In the genomic region with DNA sequence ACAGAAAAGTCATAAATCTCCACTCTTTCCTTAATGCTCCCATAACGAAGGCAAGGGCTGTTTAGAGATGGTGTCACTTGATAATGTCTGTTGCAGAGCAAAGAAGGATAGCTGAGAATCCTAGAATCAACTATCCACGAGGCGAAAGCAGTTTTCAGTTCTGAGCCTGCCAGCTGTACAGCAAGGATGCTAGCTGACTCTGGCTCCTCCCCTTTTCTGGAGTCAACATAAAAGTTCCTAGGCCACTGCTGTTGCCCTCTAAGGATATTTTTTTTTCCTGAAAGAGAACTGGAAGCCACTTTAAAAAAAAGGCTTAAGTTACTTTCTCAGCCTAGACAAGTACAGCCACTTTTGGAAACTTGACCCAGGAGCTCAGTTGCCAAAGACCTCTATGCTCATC, we compare ENCODE assay signal across 9 mouse cellular contexts.
A peak's percentile ranks its signal among the peaks of the same experiment; 100 is the strongest.
DNase-seq lines count a peak whose midpoint lies in the region; ATAC-seq and TF ChIP-seq lines count a peak whose summit lies in the region.
"Had no signal": no experiment of that assay in that cellular context is flagged by ENCODE, and none has a peak within 500 bp of the region (broad histone marks: within the 10 kb centered on the region; RNA-seq: fewer than 3 reads in every experiment).

No protein-coding gene starts in this region.

- H3K36me3 ChIP-seq in heart, embryonic 16.5 days (ENCODE audit: control insufficient read depth, insufficient read depth), result no peaks in the 10 kb centered on the region
- H3K36me3 ChIP-seq in heart, embryonic 12.5 days, result no peaks in the 10 kb centered on the region
- H3K36me3 ChIP-seq in lung, embryonic 14.5 days (ENCODE audit: insufficient read depth), result no peaks in the 10 kb centered on the region
- H3K36me3 ChIP-seq in embryonic facial prominence, embryonic 15.5 days, result no peaks in the 10 kb centered on the region

- H3K9me3 ChIP-seq in heart, embryonic 16.5 days (replicated peaks; ENCODE audit: control insufficient read depth, low read length), result no peaks in the 10 kb centered on the region
- no peaks in the 10 kb centered on the region for H3K9me3 ChIP-seq in heart, embryonic 12.5 days (replicated peaks)
- H3K9me3 ChIP-seq in lung, embryonic 14.5 days (ENCODE audit: low read depth, low read length), result no peaks in the 10 kb centered on the region
- H3K9me3 ChIP-seq in embryonic facial prominence, embryonic 15.5 days (replicated peaks), result no peaks in the 10 kb centered on the region

- H3K9ac ChIP-seq in heart, embryonic 16.5 days (ENCODE audit: low read length), result no peak overlapping the region
- no peak overlapping the region for H3K9ac ChIP-seq in heart, embryonic 12.5 days
- no peak overlapping the region for H3K9ac ChIP-seq in lung, embryonic 14.5 days
- H3K9ac ChIP-seq in embryonic facial prominence, embryonic 15.5 days, result no peak overlapping the region

- no peak overlapping the region for H3K27ac ChIP-seq in heart, embryonic 16.5 days (ENCODE audit: low read length)
- no peak overlapping the region for H3K27ac ChIP-seq in heart, embryonic 12.5 days (ENCODE audit: poor library complexity, severe bottlenecking)
- H3K27ac ChIP-seq in lung, embryonic 14.5 days (ENCODE audit: low read depth), result no peak overlapping the region
- H3K27ac ChIP-seq in embryonic facial prominence, embryonic 15.5 days (replicated peaks), result no peak overlapping the region

- peak overlapping the region; percentile 16; the same call in 1 of the 2 replicates for H3K4me2 ChIP-seq in heart, embryonic 16.5 days (ENCODE audit: low read depth, low read length)
- H3K4me2 ChIP-seq in heart, embryonic 12.5 days, result no peak overlapping the region
- peak overlapping the region; percentile 25; the same call in 1 of the 2 replicates for H3K4me2 ChIP-seq in lung, embryonic 14.5 days
- 0 out of 2 replicates have a peak overlapping the region, but pooled peaks have one; percentile 15 for H3K4me2 ChIP-seq in embryonic facial prominence, embryonic 15.5 days (replicated peaks)
- H3K4me2 ChIP-seq: liver, embryonic 11.5 days had no signal

- no peak for ATAC-seq in heart, embryonic 16.5 days (replicated peaks; ENCODE audit: extremely low read depth, insufficient read depth, low FRiP score)
- ATAC-seq in heart, embryonic 12.5 days (ENCODE audit: insufficient number of reproducible peaks, low FRiP score), result no peak
- no peak for ATAC-seq in lung, embryonic 14.5 days (ENCODE audit: insufficient read depth)
- no peak for ATAC-seq in embryonic facial prominence, embryonic 15.5 days (ENCODE audit: insufficient number of reproducible peaks, low FRiP score, low TSS enrichment, low read depth)

- DNase-seq in lung, embryonic 14.5 days, result peak; percentile 71
- no peak for DNase-seq in lung, postnatal 4 days
- DNase-seq in ZHBTc4 (ENCODE audit: low read depth, low spot score), result peak; percentile 13
- DNase-seq in neural tube, embryonic 10.5 days (ENCODE audit: extremely low spot score, low spot score), result no peak
- no peak for DNase-seq in gastrocnemius, postnatal 4 days (ENCODE audit: low spot score in 2 of 2)

- peaks cover 2% of the 10 kb centered on the region; the same call in 1 of the 2 replicates for H3K4me1 ChIP-seq in heart, embryonic 16.5 days (ENCODE audit: control insufficient read depth, insufficient read depth, low read length)
- peaks cover 2% of the 10 kb centered on the region; the same call in 1 of the 2 replicates for H3K4me1 ChIP-seq in heart, embryonic 12.5 days (replicated peaks)
- no peaks in the 10 kb centered on the region; the same call in 1 of the 2 replicates for H3K4me1 ChIP-seq in lung, embryonic 14.5 days (ENCODE audit: insufficient read depth)
- 0 out of 2 replicates have a peak, but pooled peaks cover 9% of the 10 kb centered on the region for H3K4me1 ChIP-seq in embryonic facial prominence, embryonic 15.5 days

- no peak for TF ChIP-seq CTCF in lung, embryonic 14.5 days (IDR thresholded peaks at IDR 0.05; ENCODE audit: low read depth)

- H3K27me3 ChIP-seq in heart, embryonic 16.5 days (ENCODE audit: control insufficient read depth, insufficient read depth, low read length), result no peaks in the 10 kb centered on the region
- H3K27me3 ChIP-seq in heart, embryonic 12.5 days (replicated peaks), result no peaks in the 10 kb centered on the region
- no peaks in the 10 kb centered on the region for H3K27me3 ChIP-seq in lung, embryonic 14.5 days (ENCODE audit: insufficient read depth, low read length)
- no peaks in the 10 kb centered on the region for H3K27me3 ChIP-seq in embryonic facial prominence, embryonic 15.5 days

- 26% methylated on average over 3 of the region's 3 CpGs for WGBS in heart, embryonic 16.5 days
- 27% methylated on average over 3 of the region's 3 CpGs for WGBS in heart, embryonic 12.5 days
- 11% methylated on average over 3 of the region's 3 CpGs for WGBS in lung, embryonic 14.5 days
- WGBS in embryonic facial prominence, embryonic 15.5 days, result 21% methylated on average over 3 of the region's 3 CpGs

- no peak overlapping the region for H3K4me3 ChIP-seq in heart, embryonic 16.5 days (ENCODE audit: low read length)
- no peak overlapping the region for H3K4me3 ChIP-seq in heart, embryonic 12.5 days
- no peak overlapping the region for H3K4me3 ChIP-seq in lung, embryonic 14.5 days (ENCODE audit: low read depth, low read length)
- H3K4me3 ChIP-seq in embryonic facial prominence, embryonic 15.5 days (replicated peaks), result no peak overlapping the region

Comparison
In these comparisons a context has a peak if more than half of its experiments do, and no peak if none do; other contexts are left out.
1. DNase-seq: peak in lung, embryonic 14.5 days (single experiment) and ZHBTc4 (single experiment); none in lung, postnatal 4 days (0 of 2), neural tube, embryonic 10.5 days (single experiment) and gastrocnemius, postnatal 4 days (0 of 2).